Mouse (Mus musculus) cerebellum, postnatal 14 days (tissue): ENCODE data around the gene Gm4302.
A peak's percentile ranks its signal among the peaks of the same experiment; 100 is the strongest.
"Not testable (repeated sequence)": the region's sequence is repeated elsewhere in the genome, so short reads cannot be mapped to it uniquely, and the experiment has no call there.

Experiments used
- DNase-seq, 2 experiments: peaks; one replicate each; pipeline ENCODE4 v3.0.0; 2021; ENCODE audit warnings: mixed read lengths in 2 of 2

Gene Gm4302

DNA sequence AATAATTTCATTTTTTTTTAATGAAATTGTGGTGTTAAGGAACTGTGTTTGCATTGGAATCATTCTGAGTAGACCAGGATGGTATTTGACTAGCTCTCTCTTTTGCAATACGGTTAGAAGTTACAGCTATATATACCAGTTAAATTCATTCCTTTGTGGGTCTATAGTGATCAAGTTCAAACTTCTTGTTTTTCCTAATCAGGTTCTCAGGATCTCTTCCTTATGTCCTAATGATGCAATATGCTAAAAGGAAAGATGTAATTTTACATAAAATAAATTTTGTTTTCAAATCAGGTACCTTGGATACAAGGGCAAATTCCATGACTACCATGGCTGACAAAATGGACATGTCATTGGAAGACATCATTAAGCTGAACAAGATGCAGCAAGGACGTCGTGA, at the start of gene Gm4302:
Gm4302 (plus strand) TSS at position 301 of the 400 bp plus-strand sequence.
- not testable (repeated sequence) for DNase-seq

DNA sequence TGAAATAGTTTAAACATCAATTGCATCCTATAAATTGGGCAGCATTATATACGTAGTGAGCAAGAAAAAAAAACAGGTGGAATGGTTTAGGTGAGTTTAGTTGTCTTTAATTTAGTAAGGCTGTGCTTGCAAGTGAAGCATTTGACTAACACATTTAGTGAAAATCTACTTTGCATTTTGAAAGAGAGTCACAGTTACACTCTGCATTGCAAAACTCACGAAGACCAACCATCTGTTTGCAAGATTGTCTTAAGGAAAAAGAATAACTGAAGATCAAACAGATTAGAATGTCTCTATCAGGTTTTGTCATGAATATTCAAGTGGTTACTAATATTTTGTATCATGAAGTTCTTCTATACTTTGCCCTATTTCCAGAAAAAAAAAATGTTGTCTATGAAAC, 44.5 kb upstream of the Gm4302 start:
- no peak for DNase-seq

DNA sequence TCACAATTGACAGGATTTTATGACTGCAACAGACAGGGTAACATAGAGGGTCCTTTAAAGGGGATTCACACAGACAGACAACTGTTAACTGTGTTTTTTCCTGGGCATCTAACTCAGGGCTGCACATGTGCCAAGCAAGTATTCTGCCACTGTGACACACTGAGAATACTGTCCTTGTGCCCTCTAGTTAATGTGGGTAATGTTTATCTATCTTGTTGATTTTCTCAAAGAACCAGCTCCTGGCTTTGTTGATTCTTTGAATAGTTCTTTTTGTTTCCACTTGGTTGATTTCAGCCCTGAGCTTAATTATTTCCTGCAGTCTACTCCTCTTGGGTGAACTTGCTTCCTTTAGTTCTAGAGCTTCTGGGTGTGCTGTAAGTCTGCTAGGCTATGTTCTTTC, 40.5 kb upstream of the Gm4302 start:
- DNase-seq, result not testable (repeated sequence)

- not testable (repeated sequence) for DNase-seq
Observed at GRCm38 (mm10) chr10:100335376-100335775, 5.3 kb upstream of the Gm4302 start, which contains the start of gene Gm4301. Gene Gm4301, plus strand, starts transcription at chr10:100335676.

GRCm38 (mm10) chr10:100345672-100346071, 5.0 kb downstream of the Gm4302 start, which contains the start of gene Gm4303:
Gene Gm4303, plus strand, starts transcription at chr10:100345972.
- not testable (repeated sequence) for DNase-seq

- not testable (repeated sequence) for DNase-seq
Observed at GRCm38 (mm10) chr10:100350793-100351192, 10.2 kb downstream of the Gm4302 start, which contains the start of gene Gm4305. Gene Gm4305, plus strand, starts transcription at chr10:100351093.

DNA sequence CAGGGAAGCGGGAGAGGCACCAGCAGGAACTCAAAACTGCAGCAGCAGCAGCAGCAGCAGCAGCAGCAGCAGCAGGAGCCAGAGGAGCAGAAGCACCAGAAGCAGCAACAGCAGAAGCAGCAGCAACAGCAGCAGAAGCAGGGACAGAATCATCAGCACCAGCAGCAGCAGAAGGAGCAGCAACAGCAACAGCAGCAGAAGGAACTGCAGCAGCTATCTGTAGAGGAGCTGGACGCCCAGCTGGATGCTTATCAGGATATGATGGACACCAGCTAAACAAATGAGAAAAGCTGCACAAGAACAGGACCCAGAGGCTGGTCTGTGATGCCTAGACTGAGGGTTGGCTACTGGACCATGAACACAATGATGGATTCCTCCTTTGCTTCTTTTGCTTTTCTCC, 16.2 kb downstream of the Gm4302 start:
- peak in 1 of 2 experiments; percentile 1 for DNase-seq

GRCm38 (mm10) chr10:100361038-100361437, 20.4 kb downstream of the Gm4302 start, which contains the start of gene Gm4307:
Gene Gm4307, plus strand, starts transcription at chr10:100361338.
- not testable (repeated sequence) for DNase-seq

DNA sequence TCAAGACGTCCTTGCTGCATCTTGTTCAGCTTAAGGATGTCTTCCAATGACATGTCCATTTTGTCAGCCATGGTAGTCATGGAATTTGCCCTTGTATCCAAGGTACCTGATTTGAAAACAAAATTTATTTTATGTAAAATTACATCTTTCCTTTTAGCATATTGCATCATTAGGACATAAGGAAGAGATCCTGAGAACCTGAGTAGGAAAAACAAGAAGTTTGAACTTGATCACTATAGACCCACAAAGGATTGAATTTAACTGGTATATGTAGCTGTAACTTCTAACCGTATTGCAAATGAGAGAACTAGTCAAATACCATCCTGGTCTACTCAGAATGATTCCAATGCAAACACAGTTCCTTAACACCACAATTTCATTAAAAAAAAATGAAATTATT, 41.8 kb downstream of the Gm4302 start, which contains the start of gene Gm4312:
Gm4312 (minus strand) TSS at position 101 of the 400 bp plus-strand sequence.
- not testable (repeated sequence) for DNase-seq
